Comparison of ENCODE assay signal across 9 mouse cellular contexts in the genomic region with DNA sequence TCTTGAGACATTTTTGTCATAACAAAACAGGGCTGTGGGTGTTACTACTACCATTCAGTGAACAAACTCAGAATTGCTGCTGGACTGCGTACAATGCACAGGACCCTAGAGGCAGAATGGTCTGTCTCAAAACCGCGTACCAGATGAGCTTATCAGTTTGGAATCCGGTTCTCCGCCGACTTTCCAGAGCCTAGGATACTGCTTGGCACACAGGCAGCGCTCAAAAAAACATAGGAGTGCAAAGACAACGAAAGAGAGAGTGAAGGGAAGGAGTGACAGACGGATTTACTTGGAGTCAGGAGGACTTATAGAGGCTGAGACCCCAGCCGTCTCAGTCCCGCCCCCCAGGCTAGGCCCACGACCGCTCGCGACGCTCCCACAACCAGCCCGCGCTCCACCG. TPM values are rescaled to one million over a fixed set of nuclear protein-coding genes. Genes with fewer than 3 reads are reported as not detected.
DNase-seq lines count a peak whose midpoint lies in the region; ATAC-seq lines count a peak whose summit lies in the region.
"Had no signal": no experiment of that assay in that cellular context is flagged by ENCODE, and none has a peak within 500 bp of the region (broad histone marks: within the 10 kb centered on the region; RNA-seq: fewer than 3 reads in every experiment).

No protein-coding gene starts in this region.

- under 1% methylated on average over 19 of the region's 19 CpGs for WGBS in heart, embryonic 14.5 days
- WGBS in hindbrain, embryonic 10.5 days = under 1% methylated on average over 19 of the region's 19 CpGs

- H3K4me1 ChIP-seq in heart, embryonic 14.5 days (ENCODE audit: control insufficient read depth in 2 of 2, insufficient read depth in 2 of 2, low read length in 2 of 2) = peaks cover 16 to 40% of the 10 kb centered on the region in 2 experiments
- H3K4me1 ChIP-seq in hindbrain, embryonic 10.5 days (replicated peaks) = peaks cover 52% of the 10 kb centered on the region

- peak overlapping the region; percentile 68 to 75 for H3K27ac ChIP-seq in heart, embryonic 14.5 days (replicated peaks in 1 of 2; ENCODE audit: control insufficient read depth in 1 of 2, insufficient read depth in 1 of 2, low read depth in 2 of 2, low read length in 2 of 2)
- peak overlapping the region; percentile 93 for H3K27ac ChIP-seq in hindbrain, embryonic 10.5 days

- no peak for DNase-seq in heart, adult 8-10 months (ENCODE audit: low spot score)
- peak; percentile 76 for DNase-seq in Muller cell, postnatal 12 days (ENCODE audit: inconsistent ontology term)
- DNase-seq in hindbrain, embryonic 10.5 days (ENCODE audit: low spot score) = no peak
- peak; percentile 41 for DNase-seq in mesoderm, embryonic 11.5 days (ENCODE audit: low read depth, low spot score)
- DNase-seq in ovary, postnatal 14 days (ENCODE audit: low spot score) = no peak
- DNase-seq in cerebellum, adult 11-12 months = no peak
- DNase-seq in thymus, postnatal 4 days = no peak

- H3K9ac ChIP-seq in heart, embryonic 14.5 days (ENCODE audit: low read length) = peak overlapping the region; percentile 93

- H3K4me2 ChIP-seq in heart, embryonic 14.5 days (ENCODE audit: low read length) = peak overlapping the region; percentile 72

- H3K9me3 ChIP-seq in heart, embryonic 14.5 days (ENCODE audit: control insufficient read depth, low read length) = no peaks in the 10 kb centered on the region
- H3K9me3 ChIP-seq in hindbrain, embryonic 10.5 days = no peaks in the 10 kb centered on the region

- no peaks in the 10 kb centered on the region for H3K27me3 ChIP-seq in heart, embryonic 14.5 days (ENCODE audit: control insufficient read depth, insufficient read depth, low read length)
- no peaks in the 10 kb centered on the region for H3K27me3 ChIP-seq in hindbrain, embryonic 10.5 days (ENCODE audit: insufficient read depth, poor library complexity, severe bottlenecking)

- peaks cover 26% of the 10 kb centered on the region for H3K36me3 ChIP-seq in heart, embryonic 14.5 days (ENCODE audit: control insufficient read depth, insufficient read depth, low read length)
- peaks cover 55% of the 10 kb centered on the region for H3K36me3 ChIP-seq in hindbrain, embryonic 10.5 days

- ATAC-seq in heart, embryonic 14.5 days (ENCODE audit: insufficient number of reproducible peaks, insufficient read depth, low FRiP score, low read depth) = peak; percentile 14; the same call in 1 of the 2 replicates

- H3K4me3 ChIP-seq in heart, embryonic 14.5 days (ENCODE audit: control insufficient read depth in 1 of 2, insufficient read depth in 1 of 2, low read depth in 1 of 2, low read length in 2 of 2) = peak overlapping the region; percentile 89 to 95
- peak overlapping the region; percentile 84 for H3K4me3 ChIP-seq in hindbrain, embryonic 10.5 days

RNA-seq across cellular contexts. Expression of a gene that starts 0.4 kb away (rescaled TPM):
- polyA plus RNA-seq in heart, embryonic 14.5 days (2014; fragmentation: Nextera tagmentation; extraction: Ambion mirVana) = 68.8 and 74.4 TPM in 2 replicates
- total RNA-seq in heart, adult 8-10 months (2022) = 10 to 100 TPM; 37.0 to 50.9 (median 42.7) TPM
- polyA plus RNA-seq in hindbrain, embryonic 10.5 days (2016; fragmentation: Nextera tagmentation; extraction: Ambion mirVana) = 93.6 and 96.4 TPM in 2 replicates

RNA-seq across cellular contexts. Expression of a gene that starts 6.7 kb away (rescaled TPM):
- 1.7 and 1.9 TPM in 2 replicates for polyA plus RNA-seq in heart, embryonic 14.5 days (2014; fragmentation: Nextera tagmentation; extraction: Ambion mirVana)
- under 1 TPM in 3 of 4 experiments, not detected in 1; 0.23 to 0.50 (median 0.25) TPM for total RNA-seq in heart, adult 8-10 months (2022)
- polyA plus RNA-seq in hindbrain, embryonic 10.5 days (2016; fragmentation: Nextera tagmentation; extraction: Ambion mirVana) = 1.8 and 3.0 TPM in 2 replicates
- total RNA-seq: neutrophil, adult 5-6 weeks had no signal

RNA-seq across cellular contexts. Expression of a gene that starts 22.3 kb away (rescaled TPM):
- 16.8 and 18.0 TPM in 2 replicates for polyA plus RNA-seq in heart, embryonic 14.5 days (2014; fragmentation: Nextera tagmentation; extraction: Ambion mirVana)
- 10 to 100 TPM; 27.8 to 43.0 (median 34.9) TPM for total RNA-seq in heart, adult 8-10 months (2022)
- polyA plus RNA-seq in hindbrain, embryonic 10.5 days (2016; fragmentation: Nextera tagmentation; extraction: Ambion mirVana) = 11.9 and 21.7 TPM in 2 replicates

RNA-seq across cellular contexts. Expression of a gene that starts 38.9 kb away (rescaled TPM):
- 0.26 and 0.62 TPM in 2 replicates for polyA plus RNA-seq in heart, embryonic 14.5 days (2014; fragmentation: Nextera tagmentation; extraction: Ambion mirVana)
- total RNA-seq in heart, adult 8-10 months (2022) = under 1 TPM; 0.16 to 0.23 (median 0.19) TPM
- polyA plus RNA-seq in hindbrain, embryonic 10.5 days (2016; fragmentation: Nextera tagmentation; extraction: Ambion mirVana) = 6.8 and 10.2 TPM in 2 replicates
- total RNA-seq: neutrophil, adult 5-6 weeks had no signal

RNA-seq across cellular contexts. Expression of a gene that starts 48.4 kb away (rescaled TPM):
- polyA plus RNA-seq in heart, embryonic 14.5 days (2014; fragmentation: Nextera tagmentation; extraction: Ambion mirVana) = 15.2 and 17.5 TPM in 2 replicates
- total RNA-seq in heart, adult 8-10 months (2022) = 10 to 100 TPM; 10.5 to 11.8 (median 11.0) TPM
- polyA plus RNA-seq in hindbrain, embryonic 10.5 days (2016; fragmentation: Nextera tagmentation; extraction: Ambion mirVana) = 35.1 and 36.0 TPM in 2 replicates

Comparison
In these comparisons a context has a peak if more than half of its experiments do, and no peak if none do; other contexts are left out.
1. DNase-seq: peak in Muller cell, postnatal 12 days (single experiment) and mesoderm, embryonic 11.5 days (single experiment); none in heart, adult 8-10 months (single experiment), hindbrain, embryonic 10.5 days (single experiment), ovary, postnatal 14 days (single experiment), cerebellum, adult 11-12 months (single experiment) and thymus, postnatal 4 days (single experiment).